Mouse (Mus musculus) megakaryocyte, embryonic 14.5 days (primary cell): Measurements from ENCODE around the gene Pfpl.

ENCODE experiments used
- FLI1 ChIP-seq: IDR thresholded peaks from 2 replicates; pipeline ENCODE4 v1.6.1; 2012; ENCODE audit warnings: low read length, inconsistent platforms, mixed read lengths
- GATA1 ChIP-seq: IDR thresholded peaks from 3 replicates; pipeline ENCODE4 v1.6.1; 2012; ENCODE audit warnings: mixed read lengths, low read length, inconsistent platforms, borderline replicate concordance

DNA sequence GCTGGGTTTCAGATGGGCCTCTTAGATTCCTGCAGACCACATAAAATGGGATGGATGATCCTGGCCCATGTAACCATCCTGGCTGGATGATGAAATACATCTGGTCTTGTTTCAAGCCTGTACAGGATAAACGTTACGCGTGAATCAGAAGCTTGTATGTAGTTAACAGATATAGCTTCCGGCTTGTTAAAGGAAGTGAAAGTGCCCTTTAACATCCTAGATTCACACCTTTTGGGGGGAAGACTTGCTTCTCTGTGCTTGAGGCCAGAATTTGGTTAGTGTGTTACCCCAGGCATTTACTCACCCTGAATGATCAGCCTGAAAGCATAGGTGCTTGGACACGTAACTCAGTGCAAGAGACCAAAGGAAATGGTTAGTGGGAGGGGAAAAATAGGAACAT is 604 bp upstream of the Pfpl start:
- TF ChIP-seq FLI1: no peak
- TF ChIP-seq GATA1: no peak
